20 mouse cellular contexts compared by ENCODE assay signal in the genomic region with DNA sequence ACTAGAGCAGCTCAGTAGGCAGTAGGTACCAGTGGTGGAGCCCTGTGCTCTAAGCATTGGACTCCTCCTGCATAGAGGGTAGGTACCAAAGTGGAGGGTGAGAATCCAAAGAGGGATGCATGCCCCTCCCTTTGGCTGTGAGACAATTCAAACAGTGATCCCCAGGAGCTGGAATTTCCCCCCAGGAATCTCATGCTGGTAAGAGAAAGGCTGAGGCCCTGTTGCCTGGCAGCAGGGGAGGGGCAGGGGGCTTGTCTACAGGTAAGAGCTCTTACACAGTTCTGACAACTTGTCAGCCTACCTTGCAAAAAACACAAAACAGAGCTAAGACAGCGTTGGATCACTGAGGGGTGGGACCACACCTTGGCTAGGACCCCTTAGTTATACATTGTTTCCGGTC. TPM values are rescaled to one million over a fixed set of nuclear protein-coding genes. Genes with fewer than 3 reads are reported as not detected.
"Had no signal": no experiment of that assay in that cellular context is flagged by ENCODE, and none has a peak within 500 bp of the region (broad histone marks: within the 10 kb centered on the region; RNA-seq: fewer than 3 reads in every experiment).

No protein-coding gene starts in this region.

- H3K36me3 ChIP-seq: limb, embryonic 10.5 days; limb, embryonic 13.5 days; liver, embryonic 12.5 days; liver, embryonic 15.5 days; lung, embryonic 15.5 days; midbrain, embryonic 10.5 days; midbrain, embryonic 13.5 days; neural tube, embryonic 13.5 days had no signal

- H3K4me3 ChIP-seq: limb, embryonic 10.5 days; limb, embryonic 13.5 days; liver, embryonic 12.5 days; liver, embryonic 15.5 days; lung, embryonic 15.5 days; megakaryocyte, embryonic 14.5 days; midbrain, embryonic 10.5 days; midbrain, embryonic 13.5 days; neural tube, embryonic 13.5 days had no signal

- H3K27ac ChIP-seq: limb, embryonic 10.5 days; limb, embryonic 13.5 days; liver, embryonic 12.5 days; liver, embryonic 15.5 days; lung, embryonic 15.5 days; midbrain, embryonic 10.5 days; midbrain, embryonic 13.5 days; neural tube, embryonic 13.5 days had no signal

- H3K4me1 ChIP-seq: liver, embryonic 12.5 days; liver, embryonic 15.5 days; megakaryocyte, embryonic 14.5 days had no signal

- H3K4me2 ChIP-seq: limb, embryonic 13.5 days; liver, embryonic 12.5 days; liver, embryonic 15.5 days; lung, embryonic 15.5 days; midbrain, embryonic 13.5 days; neural tube, embryonic 13.5 days had no signal

- H3K27me3 ChIP-seq: limb, embryonic 13.5 days; neural tube, embryonic 13.5 days had no signal

- H3K9ac ChIP-seq: limb, embryonic 13.5 days; liver, embryonic 12.5 days; liver, embryonic 15.5 days; lung, embryonic 15.5 days; midbrain, embryonic 13.5 days; neural tube, embryonic 13.5 days had no signal

- ATAC-seq: liver, embryonic 12.5 days; midbrain, embryonic 13.5 days had no signal

- DNase-seq: kidney, adult 18-20 months; kidney, adult 9 months; kidney, postnatal 14 days; kidney, postnatal 4 days; liver; lung, adult 18-20 months; lung, postnatal 10 days; lung, postnatal 36 days; thymus, adult 18-20 months; thymus, postnatal 4 days had no signal

- H3K9me3 ChIP-seq: limb, embryonic 10.5 days; limb, embryonic 13.5 days; liver, embryonic 12.5 days; liver, embryonic 15.5 days; lung, embryonic 15.5 days; megakaryocyte, embryonic 14.5 days; midbrain, embryonic 10.5 days; midbrain, embryonic 13.5 days; neural tube, embryonic 13.5 days had no signal

RNA-seq across cellular contexts. Expression of a gene that starts 3.9 kb away (rescaled TPM):
- total RNA-seq: neutrophil, adult 5-6 weeks had no signal
